Mouse (Mus musculus) testis, adult 2 months (tissue): ENCODE results near the gene Hsd17b2.

Experiments used
- CTCF ChIP-seq: fragments of 200-500 bp; IDR thresholded peaks from 2 replicates; pipeline ENCODE4 v1.5.1; 2012; ENCODE audit warnings: low read depth, mild to moderate bottlenecking, inconsistent platforms, low read length, moderate library complexity; ENCODE audit not compliant: control insufficient read depth, insufficient read depth, insufficient replicate concordance
- POLR2A ChIP-seq: fragments of 200-500 bp; IDR thresholded peaks from 2 replicates; pipeline ENCODE4 v1.6.1; 2012; ENCODE audit warnings: low read depth, mild to moderate bottlenecking, inconsistent platforms, low read length, moderate library complexity; ENCODE audit not compliant: control insufficient read depth

GRCm38 (mm10) chr8:117687890-117688289 lies 13.8 kb upstream of the Hsd17b2 start:
- TF ChIP-seq CTCF (no peak), POLR2A (no peak)
